Mouse (Mus musculus) lung, postnatal 14 days (tissue): ENCODE measurements at regions not wholly inside any gene's neighbourhood (a gene's known extent, or its start where the extent isn't known, plus 50 kb on each side); places are given as distances from the start of the nearest gene placed in this dataset.
A peak's percentile ranks its signal among the peaks of the same experiment; 100 is the strongest.

Experiments used
- DNase-seq: peaks from one replicate; pipeline ENCODE4 v3.0.0; 2021

DNA sequence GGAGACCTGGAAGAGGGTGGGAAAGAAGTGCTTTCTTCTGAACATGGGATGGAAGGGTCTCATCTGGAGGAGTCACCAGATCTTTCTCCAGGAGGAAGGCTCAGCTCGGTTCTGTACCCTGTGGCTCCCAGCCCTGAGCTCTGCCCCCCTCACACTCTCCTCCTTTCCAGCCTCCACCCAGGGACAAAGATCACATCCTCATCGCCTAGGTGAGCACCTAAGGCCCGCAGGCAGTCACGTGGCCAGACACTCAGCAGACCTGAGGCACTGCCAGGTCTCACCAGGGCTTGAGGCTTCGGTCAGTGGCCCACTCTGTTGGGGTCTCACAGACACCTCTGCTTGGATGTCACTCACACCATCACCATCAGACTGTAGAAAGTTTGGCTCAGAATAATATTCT, 200.0 kb downstream of the Ptpru start:
- DNase-seq, result no peak

DNA sequence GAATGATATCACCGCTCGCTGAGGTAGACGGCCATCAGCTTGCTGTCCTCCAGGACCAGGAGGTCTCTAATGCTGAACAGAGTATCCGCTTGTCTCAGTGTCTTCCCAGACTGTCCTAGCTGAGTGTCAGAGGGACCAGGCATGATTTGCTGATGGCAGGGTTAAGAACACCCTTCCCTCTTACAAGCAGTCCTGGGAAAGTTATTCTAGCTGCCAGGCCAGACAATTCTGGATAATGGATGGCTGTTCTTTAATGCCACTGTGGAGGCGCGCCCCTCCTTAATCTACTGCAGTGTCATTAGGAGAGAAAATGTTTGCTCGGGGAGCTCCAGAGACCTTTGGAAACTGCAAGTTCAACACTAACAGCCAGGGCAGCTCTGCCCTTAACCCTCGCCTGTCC, 182.1 kb downstream of the Ptpru start:
- no peak for DNase-seq

DNA sequence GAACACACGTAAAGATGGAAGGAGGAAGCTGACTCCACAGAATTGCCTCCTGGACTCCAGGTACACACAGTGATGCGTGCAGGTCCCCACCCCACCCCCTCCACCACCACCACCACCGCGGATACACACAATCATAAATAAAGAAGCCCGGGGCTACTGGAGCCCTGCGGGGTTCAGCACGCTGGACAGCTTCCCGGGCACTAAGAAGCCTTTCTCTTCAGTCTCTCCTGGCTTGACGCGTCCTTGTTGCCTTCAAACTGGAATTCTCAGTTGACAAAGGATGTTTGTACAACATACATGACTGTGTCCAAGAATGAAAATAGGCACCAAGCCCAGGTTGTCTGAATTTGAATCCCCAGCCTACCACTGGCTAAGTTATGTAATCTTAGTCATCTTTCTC, 180.2 kb downstream of the Ptpru start:
- peak; percentile 41 for DNase-seq

DNA sequence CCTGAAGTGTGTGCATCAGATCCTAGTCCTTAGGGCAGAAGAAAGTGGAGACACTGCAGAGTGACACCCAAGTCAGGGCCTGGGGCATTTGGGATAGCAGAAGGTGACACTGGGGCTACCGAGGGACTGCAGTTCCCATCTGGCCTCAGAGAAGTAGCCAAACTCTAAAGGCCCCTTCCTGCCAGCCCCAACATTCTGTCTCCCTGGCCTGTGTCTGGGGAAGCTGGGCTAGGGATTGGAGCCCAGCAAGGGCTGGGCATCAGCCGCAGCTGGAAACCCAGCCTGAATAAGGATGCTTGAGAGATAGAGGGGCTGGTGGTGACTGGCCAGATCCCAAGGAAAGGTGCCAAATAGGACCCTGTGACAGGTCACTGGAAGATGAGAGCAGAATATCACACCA, 177.2 kb downstream of the Ptpru start:
- DNase-seq, result no peak

DNA sequence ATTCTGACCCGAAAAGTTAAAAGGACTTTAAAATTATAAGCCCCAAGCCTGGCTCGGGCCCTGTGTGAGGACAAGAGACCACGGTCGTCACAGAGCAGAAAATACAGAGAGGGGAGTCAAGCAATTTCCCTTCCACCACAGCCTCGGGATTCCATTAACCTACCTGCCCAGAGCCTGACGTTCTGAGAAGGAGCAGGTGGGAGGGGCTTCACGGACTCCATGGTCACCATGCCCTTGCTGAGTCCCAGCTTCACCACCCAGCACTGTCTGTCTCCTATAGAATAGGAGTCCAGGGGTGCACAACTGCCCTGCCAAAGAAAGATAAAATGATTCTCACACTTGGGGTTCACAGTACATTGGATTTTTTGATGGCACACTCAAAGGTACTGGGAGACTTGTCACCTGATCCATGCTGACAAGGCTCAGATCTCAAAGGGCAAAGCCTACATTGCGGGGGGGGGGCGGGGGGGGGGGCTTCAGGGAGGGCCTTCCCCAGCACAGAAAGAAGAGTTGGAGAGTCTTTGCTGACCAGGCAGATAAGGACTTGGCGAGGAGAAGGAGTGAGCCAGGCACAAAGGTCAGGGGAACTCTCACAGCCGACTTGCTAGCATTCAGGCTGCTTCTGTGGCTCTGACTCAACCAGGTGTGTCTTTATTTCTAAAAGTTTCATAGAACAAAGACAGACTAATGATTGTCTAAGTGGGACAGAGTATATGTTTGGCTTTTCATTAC, 166.1 kb downstream of the Ptpru start:
- no peak for DNase-seq

DNA sequence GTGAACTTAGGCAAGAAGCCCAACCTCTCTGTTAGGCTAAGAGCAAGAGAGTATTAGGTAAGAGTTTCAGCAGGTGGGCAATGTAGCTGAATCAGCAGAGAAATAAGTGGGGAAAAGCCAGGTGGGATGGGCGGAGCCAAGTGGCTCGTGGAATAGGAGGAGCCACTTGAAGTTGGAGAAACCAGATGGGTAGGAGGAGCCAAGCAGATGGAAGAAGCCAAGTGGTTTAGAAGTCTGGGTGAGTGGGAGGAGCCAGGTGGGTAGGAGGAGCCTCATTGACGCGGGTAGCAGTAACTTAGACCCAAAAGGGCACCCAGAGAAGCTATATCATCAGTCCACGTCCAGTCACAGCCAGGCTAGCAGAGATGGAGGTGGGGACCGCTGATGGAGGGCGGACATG, 160.1 kb downstream of the Ptpru start:
- DNase-seq, result no peak

DNA sequence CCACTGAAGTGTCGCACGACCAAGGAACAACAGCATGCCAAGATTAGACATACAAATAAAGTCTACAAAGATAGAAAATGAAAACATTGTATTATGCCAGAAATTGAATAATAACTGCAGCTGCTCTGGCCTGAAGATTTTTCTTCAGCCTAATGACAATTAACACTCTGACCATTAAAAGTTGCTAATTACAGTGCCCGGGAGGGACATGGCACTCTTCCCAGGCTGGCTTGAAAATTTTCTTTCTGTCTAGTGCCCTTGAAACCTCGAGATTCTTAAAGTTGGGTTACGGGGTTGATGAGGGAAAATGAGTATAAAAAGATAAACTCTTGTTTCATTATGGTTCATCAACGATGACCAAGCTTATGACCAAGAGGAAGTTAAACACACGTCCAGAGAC, 154.9 kb downstream of the Ptpru start:
- DNase-seq, result no peak

DNA sequence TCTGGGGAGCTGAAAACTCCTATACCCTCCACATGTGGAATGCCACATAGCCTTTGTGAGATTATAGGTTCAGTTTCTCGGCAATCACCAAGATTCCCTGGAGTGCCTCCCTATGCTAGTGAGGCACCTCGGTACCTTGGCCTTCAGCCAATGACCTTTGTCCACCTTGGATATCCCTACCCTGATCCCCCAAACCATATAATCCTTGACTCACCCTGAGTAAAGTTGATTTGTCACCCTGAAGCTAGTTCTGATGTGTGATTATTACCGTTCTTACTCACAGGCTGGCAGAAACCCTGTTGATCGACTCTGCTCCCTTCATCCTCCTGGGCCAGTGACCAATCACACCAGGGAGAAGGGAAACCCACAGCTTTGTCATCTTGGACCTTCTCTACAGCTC, 152.5 kb downstream of the Ptpru start:
- no peak for DNase-seq

DNA sequence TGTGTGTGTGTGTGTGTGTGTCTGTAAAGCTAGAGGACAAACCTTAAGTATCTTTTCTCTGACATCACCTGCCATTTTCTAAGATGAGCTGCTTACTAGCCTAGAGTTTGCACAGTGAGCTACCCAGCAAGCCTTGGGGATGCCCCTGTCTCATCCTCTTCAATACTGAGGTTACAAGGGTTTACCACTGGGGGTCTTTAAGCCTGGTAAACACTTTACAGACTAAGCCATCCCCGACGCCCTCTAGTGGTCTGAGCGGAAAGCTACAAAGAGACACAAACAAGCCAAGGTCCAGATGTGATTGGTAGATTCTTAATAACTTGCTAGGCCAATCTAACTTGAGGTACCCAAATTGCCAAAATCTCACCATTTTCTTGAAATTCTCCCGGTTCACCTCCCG, 143.9 kb downstream of the Ptpru start:
- no peak for DNase-seq

DNA sequence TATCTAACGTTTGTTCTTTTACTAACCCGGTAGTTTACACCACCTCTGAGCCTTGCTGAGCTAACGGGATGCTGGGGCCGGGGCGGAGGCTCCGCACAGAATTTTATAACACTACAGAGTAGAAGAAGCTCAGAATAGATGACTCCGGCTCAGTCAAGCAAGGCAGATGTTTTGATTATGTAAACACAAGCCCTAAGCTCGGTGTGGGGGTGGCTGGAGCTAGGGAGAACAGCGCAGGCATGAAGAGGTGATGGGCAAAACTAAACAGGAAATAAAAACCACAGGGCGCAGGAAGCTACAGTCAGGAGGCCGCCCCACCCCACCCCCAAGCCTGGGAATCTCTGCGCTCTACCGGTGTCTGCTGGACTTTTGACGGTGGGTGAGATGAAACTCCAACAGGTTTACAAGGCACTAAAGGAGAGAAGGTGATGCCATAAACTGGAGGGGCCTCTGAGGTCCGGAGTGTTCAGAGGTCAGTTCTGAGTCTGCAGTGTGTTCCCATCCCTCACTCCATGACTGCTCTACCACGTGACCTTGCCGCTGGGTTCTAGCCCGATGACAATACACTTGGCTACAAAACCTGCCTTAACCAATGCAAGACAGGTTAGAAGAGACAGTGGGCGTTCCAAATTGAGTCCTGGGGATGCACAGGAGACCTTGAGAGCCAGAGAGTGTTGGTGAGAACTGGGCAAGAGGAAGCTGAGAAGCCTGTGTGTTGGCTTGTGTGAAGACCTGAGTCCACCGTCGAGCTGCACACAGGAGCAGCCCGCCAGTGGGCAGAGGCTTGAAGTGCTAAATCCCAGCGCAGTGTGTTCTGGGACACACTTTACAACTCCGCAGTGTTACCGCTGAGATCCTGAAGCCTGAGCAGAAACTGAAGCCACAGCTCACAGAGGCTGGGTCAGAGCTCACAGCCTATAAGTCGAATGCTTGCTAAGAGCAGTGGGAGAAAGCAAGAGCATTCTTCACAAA, 141.9 kb downstream of the Ptpru start:
- peak; percentile 14 for DNase-seq
